Mouse (Mus musculus) liver, embryonic 14.5 days (tissue): ENCODE measurements at regions not wholly inside any gene's neighbourhood (a gene's known extent, or its start where the extent isn't known, plus 50 kb on each side); places are given as distances from the start of the nearest gene placed in this dataset.

Experiments used
- CTCF ChIP-seq: IDR thresholded peaks from 2 replicates; pipeline ENCODE4 v1.5.1; 2016; ENCODE audit warnings: antibody characterized with exemption, low read depth, control low read depth
- EP300 ChIP-seq: IDR thresholded peaks from 2 replicates; pipeline ENCODE4 v1.6.1; 2016; ENCODE audit warnings: antibody characterized with exemption, low read depth

GRCm38 (mm10) chr9:87883069-87883468, 152.0 kb upstream of the Tbx18 start:
- TF ChIP-seq CTCF (no peak), EP300 (no peak)
